Mouse (Mus musculus): ENCODE data around the gene Lif.

Gene Lif

GRCm38 (mm10) chr11:4263296-4263695 is 5.9 kb downstream of the Lif start:
- DNase-seq, result no peak

GRCm38 (mm10) chr11:4264066-4264465 is 6.7 kb downstream of the Lif start:
- no peak for DNase-seq

- peak; percentile 55 for DNase-seq
These were observed 9.2 kb downstream of the Lif start for GRCm38 (mm10) chr11:4266271-4267201.

- no peak for DNase-seq
These were observed 9.8 kb downstream of the Lif start for GRCm38 (mm10) chr11:4267202-4267578.

GRCm38 (mm10) chr11:4268500-4268899 is 11.1 kb downstream of the Lif start:
- no peak for DNase-seq

GRCm38 (mm10) chr11:4270744-4271459 is 13.5 kb downstream of the Lif start:
- DNase-seq, result peak; percentile 57

GRCm38 (mm10) chr11:4271544-4271943 is 14.2 kb downstream of the Lif start:
- DNase-seq, result no peak

- no peak for DNase-seq
These were observed 19.1 kb downstream of the Lif start for GRCm38 (mm10) chr11:4276411-4276861.

- DNase-seq, result no peak
These were observed 22.6 kb downstream of the Lif start for GRCm38 (mm10) chr11:4279909-4280308.

- no peak for DNase-seq
These were observed 24.5 kb downstream of the Lif start for GRCm38 (mm10) chr11:4281852-4282251.

- DNase-seq, result peak; percentile 41
These were observed 26.3 kb downstream of the Lif start for GRCm38 (mm10) chr11:4283627-4284026.

- DNase-seq, result no peak
These were observed 31.9 kb downstream of the Lif start for GRCm38 (mm10) chr11:4289280-4289679.

GRCm38 (mm10) chr11:4291639-4292038 is 34.3 kb downstream of the Lif start:
- DNase-seq, result no peak

- no peak for DNase-seq
These were observed 35.0 kb downstream of the Lif start for GRCm38 (mm10) chr11:4292224-4292887.

- DNase-seq, result no peak
These were observed 35.5 kb downstream of the Lif start for GRCm38 (mm10) chr11:4292888-4293247.

- no peak for DNase-seq
These were observed 36.1 kb downstream of the Lif start for GRCm38 (mm10) chr11:4293481-4293880.

GRCm38 (mm10) chr11:4294047-4294446 is 36.7 kb downstream of the Lif start:
- no peak for DNase-seq

- DNase-seq, result peak; percentile 57
These were observed 37.4 kb downstream of the Lif start for GRCm38 (mm10) chr11:4294495-4295351.

GRCm38 (mm10) chr11:4296610-4297275 is 39.4 kb downstream of the Lif start:
- no peak for DNase-seq

- DNase-seq, result no peak
These were observed 40.4 kb downstream of the Lif start for GRCm38 (mm10) chr11:4297753-4298152.

- DNase-seq, result no peak
These were observed 41.3 kb downstream of the Lif start for GRCm38 (mm10) chr11:4298615-4299014.

- DNase-seq, result no peak
These were observed 41.8 kb downstream of the Lif start for GRCm38 (mm10) chr11:4299191-4299590.
